Mouse (Mus musculus) C2C12 (cell line): ENCODE measurements around the gene Drd4.

Experiments
- CTCF ChIP-seq: IDR thresholded peaks from one replicate; pipeline ENCODE4 v1.5.1; 2011; ENCODE audit not compliant: control insufficient read depth, insufficient read depth, insufficient read length
- FOSL1 ChIP-seq: IDR thresholded peaks from one replicate; pipeline ENCODE4 v1.8.0; 2011; ENCODE audit warnings: mild to moderate bottlenecking, low read length; ENCODE audit not compliant: poor library complexity, insufficient read depth, severe bottlenecking
- MAX ChIP-seq: IDR thresholded peaks from one replicate; pipeline ENCODE4 v1.6.1; 2011; ENCODE audit warnings: mild to moderate bottlenecking, control low read depth
- USF1 ChIP-seq: IDR thresholded peaks from one replicate; pipeline ENCODE4 v1.6.1; 2011; ENCODE audit warnings: low read depth, mild to moderate bottlenecking, control low read depth, moderate library complexity

DNA sequence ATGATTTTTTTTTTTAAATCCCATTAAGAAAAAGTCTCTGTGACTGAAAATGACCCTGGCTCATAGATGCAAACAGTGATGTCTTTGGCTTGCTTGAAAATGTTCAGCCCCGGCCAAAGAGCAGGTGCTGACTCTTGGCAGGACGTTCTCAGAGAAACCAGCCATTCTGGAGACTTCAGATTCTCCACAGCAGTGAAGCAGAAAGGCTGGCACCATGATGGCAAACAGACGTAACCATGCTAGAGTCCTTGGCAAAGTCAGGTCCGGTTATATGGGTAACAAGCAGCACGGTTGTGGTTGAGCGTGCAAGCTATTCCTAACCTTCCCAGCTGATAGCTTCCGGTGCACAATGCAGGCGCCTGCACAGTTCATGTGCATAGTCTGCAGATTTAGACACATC lies 7.4 kb downstream of the Drd4 start:
- TF ChIP-seq CTCF = no peak
- no peak for TF ChIP-seq FOSL1
- TF ChIP-seq USF1 = no peak
- TF ChIP-seq MAX = no peak
